Mouse (Mus musculus): ENCODE data around the gene Sap25. TPM values are rescaled to one million over a fixed set of nuclear protein-coding genes. Genes with fewer than 3 reads are reported as not detected.
"Not testable (repeated sequence)": the region's sequence is repeated elsewhere in the genome, so short reads cannot be mapped to it uniquely, and the experiment has no call there.

Gene Sap25
- polyA plus RNA-seq, 1 experiment from 2014 or later: 10.5 TPM

DNA sequence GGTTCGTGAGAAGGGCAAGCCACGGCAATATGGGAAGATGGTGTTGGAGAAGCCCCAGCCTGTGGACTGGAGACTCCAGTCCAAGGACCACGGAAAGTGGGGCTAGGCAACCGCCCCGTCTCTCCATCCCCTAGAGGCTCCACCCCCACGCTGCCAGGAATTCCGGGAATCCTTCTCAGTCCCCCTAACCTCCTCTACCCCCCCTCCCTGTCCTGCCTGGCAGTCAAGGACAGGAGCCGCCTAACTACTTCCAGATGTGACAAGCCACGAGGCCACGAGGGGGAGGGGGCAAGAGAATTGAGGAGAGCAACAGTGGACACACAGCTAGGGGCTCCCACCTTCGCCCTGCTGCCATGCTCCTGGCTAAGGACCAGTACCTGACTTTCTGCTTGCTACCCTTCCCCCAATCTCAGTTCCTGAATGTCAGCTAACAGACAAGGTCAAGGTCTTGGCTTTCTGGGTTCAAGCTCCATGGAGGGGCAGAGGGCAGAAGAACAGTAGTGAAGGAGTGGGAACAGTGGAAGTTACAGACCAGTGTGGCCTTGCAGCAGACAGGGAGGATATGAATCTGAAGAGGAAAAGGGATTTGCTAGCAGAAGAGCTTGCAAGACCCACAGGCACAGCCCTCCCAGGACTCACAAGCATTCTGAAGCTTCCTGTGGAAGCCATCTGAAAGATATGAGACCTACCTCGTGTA is 30.4 kb upstream of the Sap25 start:
- H3K36me3 ChIP-seq (ENCODE audit: inconsistent target): no peaks in the 10 kb centered on the region
- H3K79me2 ChIP-seq (ENCODE audit: inconsistent target): no peaks in the 10 kb centered on the region; the same call in 1 of the 2 replicates
- no peak overlapping the region for H3K4me3 ChIP-seq (ENCODE audit: inconsistent target)
- no peak overlapping the region for H3K27ac ChIP-seq
- WGBS (ENCODE audit: missing documents): 75% methylated on average over 12 of the region's 12 CpGs

DNA sequence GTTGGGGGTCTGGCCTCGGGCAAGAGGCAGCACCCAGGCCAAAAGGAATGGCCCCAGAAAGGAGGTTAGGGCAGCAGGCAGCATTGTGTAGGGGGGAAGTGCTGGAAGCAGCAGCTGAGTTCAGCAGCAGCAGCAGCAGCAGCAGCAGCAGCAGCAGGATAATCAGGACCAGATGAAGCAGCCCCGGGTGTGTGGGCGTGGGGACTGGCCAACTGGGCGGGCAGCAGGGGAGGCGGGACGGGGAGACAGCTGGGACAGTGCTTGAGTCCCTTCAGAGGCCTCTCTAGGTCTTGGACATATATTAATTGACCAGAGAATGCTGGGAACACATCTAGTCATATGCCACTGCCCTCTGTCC is 29.9 kb upstream of the Sap25 start:
- Histone ChIP-seq H3K27ac (no peak overlapping the region), H3K36me3 (ENCODE audit: inconsistent target) (no peaks in the 10 kb centered on the region), H3K79me2 (ENCODE audit: inconsistent target) (no peaks in the 10 kb centered on the region), H3K4me3 (ENCODE audit: inconsistent target) (no peak overlapping the region)
- 73% methylated on average over 3 of the region's 6 CpGs for WGBS (ENCODE audit: missing documents)

DNA sequence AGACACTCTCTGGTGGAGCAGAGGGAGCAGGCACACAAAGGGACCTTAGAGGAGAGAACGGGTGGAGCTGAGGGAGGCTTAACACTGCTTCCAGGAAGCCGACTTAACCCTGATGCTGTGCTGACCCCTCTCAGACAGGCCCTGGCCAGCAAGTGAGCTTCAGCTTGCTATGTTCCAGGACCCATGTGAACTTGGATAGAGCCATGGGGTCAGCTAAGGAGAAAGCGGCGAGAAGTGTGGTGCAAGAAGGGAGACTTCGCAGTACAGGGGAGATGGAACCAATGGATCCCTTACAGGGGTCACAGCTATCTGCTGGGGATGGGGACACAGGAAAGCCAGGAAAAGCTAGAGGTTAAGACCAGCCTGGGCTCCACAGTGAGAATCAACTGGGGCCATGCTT is 28.1 kb upstream of the Sap25 start:
- Histone ChIP-seq H3K36me3 (ENCODE audit: inconsistent target) (no peaks in the 10 kb centered on the region), H3K79me2 (ENCODE audit: inconsistent target) (no peaks in the 10 kb centered on the region), H3K4me3 (ENCODE audit: inconsistent target) (no peak overlapping the region), H3K27ac (no peak overlapping the region)
- 95% methylated on average over 5 of the region's 5 CpGs for WGBS (ENCODE audit: missing documents)

GRCm38 (mm10) chr5:137613550-137613949 is 27.6 kb upstream of the Sap25 start, which contains the start of gene Pcolce:
Pcolce (minus strand) TSS chr5:137613784.
- 90% methylated on average over 11 of the region's 11 CpGs for WGBS (ENCODE audit: missing documents)
- Histone ChIP-seq H3K79me2 (ENCODE audit: inconsistent target) (no peaks in the 10 kb centered on the region), H3K27ac (no peak within 1 kb of the TSS), H3K36me3 (ENCODE audit: inconsistent target) (no peaks in the 10 kb centered on the region), H3K4me3 (ENCODE audit: inconsistent target) (no peak within 1 kb of the TSS)

- 82% methylated on average over 2 of the region's 2 CpGs for WGBS (ENCODE audit: missing documents)
Measured at GRCm38 (mm10) chr5:137614921-137615320, 26.2 kb upstream of the Sap25 start.

DNA sequence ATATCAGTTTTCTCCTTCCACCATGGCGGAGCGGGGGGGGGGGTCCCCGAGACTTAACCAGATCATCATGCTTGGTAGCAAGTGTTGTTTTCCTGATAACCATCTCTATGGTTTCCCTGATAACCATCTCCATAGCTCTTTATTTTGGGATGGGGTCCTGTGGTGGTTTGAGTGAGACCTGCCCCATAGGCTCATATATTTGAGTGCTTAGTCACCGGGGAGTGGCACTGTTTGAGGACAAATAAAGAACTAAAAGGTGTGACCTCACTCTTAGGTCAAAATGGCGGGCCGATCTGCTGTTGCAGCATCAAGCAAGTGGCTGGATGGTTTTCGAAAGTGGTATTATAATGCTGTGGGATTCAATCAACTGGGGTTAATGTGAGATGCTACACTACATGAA is 25.8 kb upstream of the Sap25 start:
- WGBS (ENCODE audit: missing documents): 85% methylated on average over 7 of the region's 7 CpGs
- Histone ChIP-seq H3K4me3 (ENCODE audit: inconsistent target) (no peak overlapping the region), H3K79me2 (ENCODE audit: inconsistent target) (no peaks in the 10 kb centered on the region), H3K27ac (no peak overlapping the region), H3K36me3 (ENCODE audit: inconsistent target) (no peaks in the 10 kb centered on the region)

More at GRCm38 (mm10) chr5:137614921-137615320, 26.2 kb upstream of the Sap25 start:
- not testable (repeated sequence) for H3K36me3 ChIP-seq (ENCODE audit: inconsistent target); H3K4me3 ChIP-seq (ENCODE audit: inconsistent target); H3K27ac ChIP-seq; H3K79me2 ChIP-seq (ENCODE audit: inconsistent target)

- Histone ChIP-seq H3K79me2 (ENCODE audit: inconsistent target) (no peaks in the 10 kb centered on the region; the same call in 1 of the 2 replicates), H3K36me3 (ENCODE audit: inconsistent target) (no peaks in the 10 kb centered on the region), H3K4me3 (ENCODE audit: inconsistent target) (no peak overlapping the region), H3K27ac (peak overlapping the region; percentile 57)
- 18% methylated on average over 11 of the region's 11 CpGs for WGBS (ENCODE audit: missing documents)
Measured at GRCm38 (mm10) chr5:137623937-137624530, 17.1 kb upstream of the Sap25 start.

- H3K36me3 ChIP-seq (ENCODE audit: inconsistent target): peaks cover under 1% of the 10 kb centered on the region; the same call in 1 of the 2 replicates
- H3K4me3 ChIP-seq (ENCODE audit: inconsistent target): peak overlapping the region; percentile 65
- WGBS (ENCODE audit: missing documents): 3% methylated on average over 9 of the region's 9 CpGs
- H3K79me2 ChIP-seq (ENCODE audit: inconsistent target): peaks cover 32% of the 10 kb centered on the region
- H3K27ac ChIP-seq: peak overlapping the region; percentile 82
Measured at GRCm38 (mm10) chr5:137627991-137628390, 13.1 kb upstream of the Sap25 start.

GRCm38 (mm10) chr5:137628498-137629305 is 12.4 kb upstream of the Sap25 start, which contains the start of the genes Fbxo24, Lrch4 and Gm20605:
Fbxo24 (minus strand) TSS chr5:137629002.
Lrch4 (plus strand) TSS chr5:137629121.
Gm20605 (plus strand) TSS chr5:137629175.
- H3K79me2 ChIP-seq (ENCODE audit: inconsistent target): peaks cover 39% of the 10 kb centered on the region
- 3% methylated on average over 42 of the region's 46 CpGs for WGBS (ENCODE audit: missing documents)
- H3K36me3 ChIP-seq (ENCODE audit: inconsistent target): peaks cover 8% of the 10 kb centered on the region
- peak within 1 kb of the TSS; percentile 100 for H3K27ac ChIP-seq
- peak within 1 kb of the TSS; percentile 98 for H3K4me3 ChIP-seq (ENCODE audit: inconsistent target)

DNA sequence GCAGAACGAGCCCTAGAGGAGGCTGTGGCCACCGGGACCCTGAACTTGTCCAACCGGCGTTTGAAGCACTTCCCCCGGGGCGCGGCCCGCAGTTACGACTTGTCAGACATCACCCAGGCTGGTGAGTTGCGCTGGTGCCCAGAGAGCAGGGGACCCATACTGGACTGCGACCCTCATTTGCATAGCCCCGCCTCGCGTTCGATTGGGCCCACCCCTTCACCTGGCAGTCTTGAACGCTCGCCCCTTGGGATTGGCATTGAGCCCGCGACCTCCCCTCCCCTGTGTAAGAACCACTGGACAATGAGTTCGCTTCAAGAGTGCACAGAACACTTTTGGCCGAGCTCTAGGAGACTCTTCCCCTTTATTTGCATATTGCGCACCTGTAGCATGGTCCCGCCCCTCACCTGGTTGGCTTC is 11.8 kb upstream of the Sap25 start:
- peaks cover 14% of the 10 kb centered on the region for H3K36me3 ChIP-seq (ENCODE audit: inconsistent target)
- H3K79me2 ChIP-seq (ENCODE audit: inconsistent target): peaks cover 46% of the 10 kb centered on the region
- H3K27ac ChIP-seq: peak overlapping the region; percentile 100
- WGBS (ENCODE audit: missing documents): under 1% methylated on average over 23 of the region's 23 CpGs
- H3K4me3 ChIP-seq (ENCODE audit: inconsistent target): peak overlapping the region; percentile 98

DNA sequence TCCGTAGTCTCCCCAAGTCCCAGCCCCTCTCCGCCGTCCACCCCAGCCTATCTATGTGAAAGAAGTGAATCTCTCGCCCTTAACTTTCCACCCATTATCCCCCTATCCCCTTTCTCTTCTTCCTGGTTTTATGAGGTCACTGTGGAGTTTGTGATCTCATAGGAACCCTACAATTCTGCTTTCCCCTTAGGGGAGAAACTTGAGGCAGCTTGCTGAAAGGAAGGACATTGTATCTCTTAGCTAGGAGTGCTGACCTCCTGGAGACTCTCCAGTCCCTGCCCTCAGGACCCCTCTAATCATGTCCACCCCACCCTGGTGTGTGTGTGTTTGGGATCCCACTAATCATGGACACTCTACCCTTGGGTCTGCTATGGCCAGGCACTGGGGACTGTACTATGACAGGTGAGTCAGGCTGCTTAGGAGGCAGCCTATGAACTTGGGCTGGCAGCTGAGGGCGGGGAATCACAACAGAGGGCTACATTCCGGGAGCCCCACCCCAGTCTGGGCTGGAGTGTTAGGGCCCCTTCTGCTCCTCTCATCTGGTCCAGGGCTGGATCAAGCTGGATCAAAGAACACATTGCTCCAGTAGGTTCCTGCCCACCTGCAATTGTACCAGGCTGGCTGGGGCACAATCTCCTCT is 11.1 kb upstream of the Sap25 start:
- H3K36me3 ChIP-seq (ENCODE audit: inconsistent target): peaks cover 19% of the 10 kb centered on the region
- peaks cover 53% of the 10 kb centered on the region for H3K79me2 ChIP-seq (ENCODE audit: inconsistent target)
- 2% methylated on average over 5 of the region's 6 CpGs for WGBS (ENCODE audit: missing documents)
- H3K27ac ChIP-seq: peak overlapping the region; percentile 100
- H3K4me3 ChIP-seq (ENCODE audit: inconsistent target): peak overlapping the region; percentile 98

GRCm38 (mm10) chr5:137630602-137631001 is 10.5 kb upstream of the Sap25 start:
- peaks cover 23% of the 10 kb centered on the region for H3K36me3 ChIP-seq (ENCODE audit: inconsistent target)
- H3K4me3 ChIP-seq (ENCODE audit: inconsistent target): peak overlapping the region; percentile 98
- 8% methylated on average over 3 of the region's 3 CpGs for WGBS (ENCODE audit: missing documents)
- H3K27ac ChIP-seq: peak overlapping the region; percentile 100
- peaks cover 58% of the 10 kb centered on the region for H3K79me2 ChIP-seq (ENCODE audit: inconsistent target)

- Histone ChIP-seq H3K27ac (peak overlapping the region; percentile 100), H3K79me2 (ENCODE audit: inconsistent target) (peaks cover 64% of the 10 kb centered on the region), H3K4me3 (ENCODE audit: inconsistent target) (peak overlapping the region; percentile 98), H3K36me3 (ENCODE audit: inconsistent target) (peaks cover 29% of the 10 kb centered on the region)
- WGBS (ENCODE audit: missing documents): 3% methylated on average over 9 of the region's 9 CpGs
Measured at GRCm38 (mm10) chr5:137631171-137631570, 10.0 kb upstream of the Sap25 start.

GRCm38 (mm10) chr5:137631591-137631990 is 9.5 kb upstream of the Sap25 start:
- peaks cover 33% of the 10 kb centered on the region for H3K36me3 ChIP-seq (ENCODE audit: inconsistent target)
- H3K79me2 ChIP-seq (ENCODE audit: inconsistent target): peaks cover 68% of the 10 kb centered on the region
- WGBS (ENCODE audit: missing documents): 0% methylated on average over 4 of the region's 4 CpGs
- H3K27ac ChIP-seq: peak overlapping the region; percentile 100
- peak overlapping the region; percentile 98 for H3K4me3 ChIP-seq (ENCODE audit: inconsistent target)

Measured in macrophage (primary cell).